Mouse (Mus musculus) embryonic facial prominence, embryonic 14.5 days (tissue): ENCODE measurements at regions not wholly inside any gene's neighbourhood (a gene's known extent, or its start where the extent isn't known, plus 50 kb on each side); places are given as distances from the start of the nearest gene placed in this dataset.

Experiments used
- ATAC-seq: fragments of 200-750 bp; cut with Nextera tagmentation; 2 replicates; pipeline ENCODE4 v1.8.0; 2017; ENCODE audit warnings: low read depth, moderate number of reproducible peaks, moderate TSS enrichment
- DNase-seq: peaks from one replicate; pipeline ENCODE4 v3.0.0-alpha.2; 2015; ENCODE audit warnings: low spot score
- H3K27ac ChIP-seq: fragments of 300-500 bp; sonication (generic); replicated peaks from 2 replicates; pipeline ENCODE4 v1.5.1; 2014; ENCODE audit warnings: low read depth, mild to moderate bottlenecking, low read length, moderate library complexity
- H3K27me3 ChIP-seq: fragments of 300-500 bp; sonication (generic); replicated peaks from 2 replicates; pipeline ENCODE4 v1.6.1; 2014; ENCODE audit warnings: low read length; ENCODE audit not compliant: control insufficient read depth, insufficient read depth
- H3K36me3 ChIP-seq: fragments of 300-500 bp; sonication (generic); 2 replicates; pipeline ENCODE4 v1.6.1; 2014; ENCODE audit warnings: low read length, mixed read lengths; ENCODE audit not compliant: control insufficient read depth, insufficient read depth
- H3K4me1 ChIP-seq: fragments of 300-500 bp; sonication (generic); 2 replicates; pipeline ENCODE4 v1.6.1; 2014; ENCODE audit warnings: antibody characterized with exemption, low read length; ENCODE audit not compliant: control insufficient read depth, insufficient read depth
- H3K4me2 ChIP-seq: fragments of 300-500 bp; sonication (generic); 2 replicates; pipeline ENCODE4 v1.6.1; 2014; ENCODE audit warnings: low read depth, mild to moderate bottlenecking, low read length, moderate library complexity, mixed read lengths
- H3K4me3 ChIP-seq: fragments of 300-500 bp; sonication (generic); 2 replicates; pipeline ENCODE4 v1.5.1; 2014; ENCODE audit warnings: low read depth, mild to moderate bottlenecking, low read length
- H3K9ac ChIP-seq: fragments of 300-500 bp; sonication (generic); 2 replicates; pipeline ENCODE4 v1.6.1; 2014; ENCODE audit warnings: low read depth, mild to moderate bottlenecking, low read length, moderate library complexity, mixed read lengths
- H3K9me3 ChIP-seq: fragments of 300-500 bp; sonication (generic); 2 replicates; pipeline ENCODE4 v1.6.1; 2016; ENCODE audit warnings: low read length; ENCODE audit not compliant: control insufficient read depth
- WGBS: fragments of 180-500 bp; shearing (Covaris S2); extraction: QIAGEN DNeasy Blood & Tissue Kit; methylation state at CpG from one replicate; pipeline ENCODE4 v1.1.7; 2014; 5-methylcytosine and 5-hydroxymethylcytosine counted together

- Histone ChIP-seq H3K4me3 (no peak overlapping the region), H3K4me1 (no peaks in the 10 kb centered on the region), H3K9me3 (no peaks in the 10 kb centered on the region), H3K9ac (no peak overlapping the region), H3K27ac (no peak overlapping the region), H3K4me2 (no peak overlapping the region), H3K27me3 (no peaks in the 10 kb centered on the region), H3K36me3 (no peaks in the 10 kb centered on the region)
- 87% methylated on average over 2 of the region's 2 CpGs for WGBS
- DNase-seq (no peak), ATAC-seq (no peak)
These were observed 404.0 kb upstream of the Pom121l12 start for GRCm38 (mm10) chr11:14195081-14195480.
